Mouse (Mus musculus) embryonic facial prominence, embryonic 10.5 days (tissue): ENCODE measurements around the gene Pcgf1. TPM values are rescaled to one million over a fixed set of nuclear protein-coding genes. Genes with fewer than 3 reads are reported as not detected.
A peak's percentile ranks its signal among the peaks of the same experiment; 100 is the strongest.

Experiments used
- DNase-seq: peaks from one replicate; pipeline ENCODE4 v3.0.0-alpha.2; 2017; ENCODE audit warnings: low spot score
- H3K27ac ChIP-seq: fragments of 300-500 bp; sonication (generic); replicated peaks from 2 replicates; pipeline ENCODE4 v1.5.1; 2016; ENCODE audit warnings: mild to moderate bottlenecking
- H3K27me3 ChIP-seq: fragments of 300-500 bp; sonication (generic); replicated peaks from 2 replicates; pipeline ENCODE4 v1.6.1; 2016; ENCODE audit warnings: low read depth, mild to moderate bottlenecking; ENCODE audit not compliant: poor library complexity, severe bottlenecking
- H3K36me3 ChIP-seq: fragments of 300-500 bp; sonication (generic); replicated peaks from 2 replicates; pipeline ENCODE4 v1.6.1; 2016; ENCODE audit warnings: mild to moderate bottlenecking, moderate library complexity
- H3K4me1 ChIP-seq: fragments of 300-500 bp; sonication (generic); 2 replicates; pipeline ENCODE4 v1.6.1; 2016
- H3K4me3 ChIP-seq: fragments of 300-500 bp; sonication (generic); 2 replicates; pipeline ENCODE4 v1.5.1; 2016; ENCODE audit warnings: mild to moderate bottlenecking, moderate library complexity
- H3K9me3 ChIP-seq: fragments of 300-500 bp; sonication (generic); 2 replicates; pipeline ENCODE4 v1.6.1; 2016; ENCODE audit warnings: mild to moderate bottlenecking
- WGBS: fragments of 180-500 bp; shearing (Covaris S2); methylation state at CpG from one replicate; pipeline ENCODE4 v1.1.7; 2016; 5-methylcytosine and 5-hydroxymethylcytosine counted together
- microRNA counts: library from miRNA; unstranded; fragments of <30 nt; microRNA quantifications from one replicate; lab custom pipeline; 2017
- microRNA-seq: library from miRNA; unstranded; fragments of <30 nt; microRNA quantifications from one replicate; pipeline ENCODE4, GENCODE M21; 2017
- polyA plus RNA-seq: library from polyadenylated mRNA; unstranded; fragments of >200 nt; fragmentation: Nextera tagmentation; extraction: Ambion mirVana; gene quantifications from 2 replicates; pipeline ENCODE4 v1.2.1, GENCODE M21; 2016

Pcgf1 gene
- polyA plus RNA-seq, 1 experiment from 2014 or later, result 49.5 TPM

DNA sequence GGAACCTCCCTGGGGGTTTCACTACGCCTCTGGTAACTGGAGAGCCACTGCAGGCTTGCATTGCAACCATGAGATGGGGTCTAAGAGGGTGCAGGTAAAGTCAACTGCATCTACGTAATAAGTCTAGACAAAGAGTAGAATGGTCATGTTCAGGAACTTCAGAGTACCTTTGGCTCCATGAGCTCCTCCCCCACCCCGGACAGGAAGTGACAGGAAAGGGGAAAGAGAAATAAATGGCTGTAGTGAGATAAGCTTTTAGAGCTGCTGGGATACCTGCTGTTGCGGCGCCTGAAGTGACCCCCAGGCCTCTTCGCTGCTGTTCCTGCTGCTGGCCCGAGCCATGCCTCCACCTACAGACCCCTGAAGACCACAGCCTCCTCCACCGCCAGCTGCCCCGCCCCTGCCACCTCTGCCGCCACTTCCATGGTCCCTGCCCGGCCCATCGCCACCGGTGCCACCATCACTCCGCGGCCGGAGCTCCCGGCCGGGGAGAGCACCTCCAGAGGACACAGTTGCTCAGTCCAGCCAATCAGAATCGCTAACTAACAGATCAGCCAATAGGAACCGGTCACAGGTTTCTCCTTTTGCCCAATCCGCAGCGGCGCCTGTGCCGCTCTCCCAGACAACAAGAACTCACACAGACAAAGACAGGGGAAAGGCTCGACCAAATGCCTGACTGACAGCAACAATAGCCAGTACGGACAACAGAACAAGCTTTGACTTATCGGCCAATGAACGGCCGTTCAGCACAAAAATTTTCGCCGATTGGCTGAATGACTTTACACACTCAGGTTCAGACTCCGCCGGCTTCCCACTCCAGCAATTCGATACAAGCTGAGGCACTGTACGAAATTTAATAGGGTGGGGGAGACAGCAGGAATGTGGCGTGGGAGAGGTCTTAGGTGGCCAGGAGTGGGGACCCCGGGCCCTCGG lies 43.5 kb downstream of the Pcgf1 start, which contains the start of gene Wbp1:
TSS of gene Wbp1 (minus strand) at position 630 of the 933 bp plus-strand sequence.
- H3K27me3 ChIP-seq, result no peaks in the 10 kb centered on the region
- H3K4me1 ChIP-seq, result peaks cover 81% of the 10 kb centered on the region
- peak; percentile 96 for DNase-seq
- H3K36me3 ChIP-seq, result peaks cover 41% of the 10 kb centered on the region
- peak within 1 kb of the TSS; percentile 83 for H3K4me3 ChIP-seq
- H3K9me3 ChIP-seq, result no peaks in the 10 kb centered on the region
- peak within 1 kb of the TSS; percentile 99 for H3K27ac ChIP-seq
- WGBS, result under 1% methylated on average over 38 of the region's 38 CpGs

DNA sequence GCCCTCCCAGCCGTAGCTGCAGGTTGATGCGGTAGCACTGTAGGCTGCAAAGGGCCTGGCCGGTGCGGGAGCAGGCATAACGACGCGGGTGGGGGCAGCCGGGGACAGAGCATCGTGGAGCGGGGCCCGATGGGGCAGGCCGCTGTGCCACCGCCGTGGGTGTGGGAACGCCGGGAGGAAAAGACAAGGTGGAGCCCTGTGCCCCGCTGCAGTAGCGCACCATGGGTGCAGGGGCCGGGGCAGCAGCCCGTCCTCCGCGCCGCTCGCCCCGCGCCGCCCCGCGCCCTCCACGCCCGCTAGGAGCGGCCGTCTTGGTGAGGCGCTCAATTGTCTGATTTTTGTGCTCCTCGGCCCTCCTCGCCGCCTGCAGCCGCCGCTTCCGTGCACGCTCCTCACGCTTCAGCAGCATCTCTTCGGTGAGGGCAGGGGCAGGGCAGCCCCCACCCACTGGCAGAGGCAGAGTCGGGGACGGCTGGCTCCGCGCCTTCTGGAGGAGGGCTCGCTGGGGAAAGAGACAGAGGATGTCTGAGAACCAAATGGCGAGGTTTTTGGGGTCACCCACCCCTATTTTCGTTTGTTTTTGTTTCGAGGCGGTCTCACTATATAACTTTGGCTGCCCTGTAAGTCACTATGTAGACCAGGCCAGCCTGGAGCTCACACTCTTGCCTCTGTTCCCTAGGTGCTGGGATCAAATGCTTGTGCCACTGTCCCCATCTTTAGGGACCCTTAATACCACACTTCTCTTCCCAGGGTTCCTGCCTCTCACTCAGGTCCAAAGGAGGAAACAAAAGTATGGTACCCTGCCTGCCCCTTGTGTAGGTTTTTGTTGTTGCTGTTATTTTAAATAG lies 44.4 kb downstream of the Pcgf1 start:
- 2% methylated on average over 52 of the region's 52 CpGs for WGBS
- DNase-seq, result no peak
- no peaks in the 10 kb centered on the region for H3K9me3 ChIP-seq
- peak overlapping the region; percentile 83 for H3K4me3 ChIP-seq
- peaks cover 34% of the 10 kb centered on the region for H3K36me3 ChIP-seq
- H3K27me3 ChIP-seq, result no peaks in the 10 kb centered on the region
- peak overlapping the region; percentile 99 for H3K27ac ChIP-seq
- peaks cover 72% of the 10 kb centered on the region for H3K4me1 ChIP-seq

DNA sequence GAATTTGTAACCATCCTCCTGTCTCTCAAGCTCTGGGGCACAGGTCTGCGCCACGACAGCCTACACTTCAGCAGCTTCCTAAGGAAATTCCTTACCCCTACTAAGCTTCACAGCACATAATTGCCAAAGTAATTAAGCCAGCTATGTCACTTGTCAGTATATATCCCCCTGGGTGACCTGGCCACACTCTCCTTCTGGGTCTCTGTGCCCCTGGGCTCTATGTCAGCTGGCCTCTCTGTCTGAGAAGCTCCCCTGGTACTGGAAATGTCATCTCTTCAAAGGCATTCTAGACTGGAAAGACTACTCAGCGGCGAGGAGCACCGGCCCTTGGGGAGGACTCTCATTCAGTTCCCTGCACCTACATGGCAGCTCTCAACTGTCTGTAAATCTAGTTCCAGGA lies 45.3 kb downstream of the Pcgf1 start:
- WGBS, result 79% methylated on average over 5 of the region's 5 CpGs
- H3K27me3 ChIP-seq, result no peaks in the 10 kb centered on the region
- peaks cover 26% of the 10 kb centered on the region for H3K36me3 ChIP-seq
- peak overlapping the region; percentile 99; the same call in 1 of the 2 replicates for H3K27ac ChIP-seq
- H3K9me3 ChIP-seq, result no peaks in the 10 kb centered on the region
- peaks cover 63% of the 10 kb centered on the region for H3K4me1 ChIP-seq
- DNase-seq, result no peak
- peak overlapping the region; percentile 83 for H3K4me3 ChIP-seq

DNA sequence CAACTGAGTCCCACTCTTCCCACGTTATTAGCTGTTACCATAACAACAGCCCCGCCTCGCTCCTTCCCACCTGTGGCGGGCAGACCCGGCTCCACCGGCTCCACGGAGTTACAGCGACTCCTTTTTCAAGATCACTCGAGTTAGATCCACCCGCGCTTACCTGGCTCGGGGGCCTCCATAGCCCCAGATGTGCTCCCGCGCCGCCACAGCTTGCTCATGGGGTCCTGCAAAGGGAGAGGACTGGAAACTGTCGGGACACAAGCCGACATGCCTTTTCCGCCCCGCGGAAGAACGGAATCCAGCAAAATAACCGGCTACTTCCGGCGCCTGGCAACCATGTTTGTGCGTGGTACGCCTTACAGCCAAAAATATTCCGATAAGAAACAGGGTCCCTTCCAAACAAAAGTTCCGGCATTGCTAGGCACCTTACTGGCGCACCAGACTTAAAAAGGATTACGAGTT lies 47.2 kb downstream of the Pcgf1 start:
- WGBS, result under 1% methylated on average over 30 of the region's 30 CpGs
- H3K4me3 ChIP-seq, result peak overlapping the region; percentile 83
- peaks cover 47% of the 10 kb centered on the region for H3K4me1 ChIP-seq
- H3K36me3 ChIP-seq, result peaks cover 6% of the 10 kb centered on the region
- no peaks in the 10 kb centered on the region for H3K27me3 ChIP-seq
- peak; percentile 93 for DNase-seq
- H3K27ac ChIP-seq, result peak overlapping the region; percentile 88
- no peaks in the 10 kb centered on the region for H3K9me3 ChIP-seq

DNA sequence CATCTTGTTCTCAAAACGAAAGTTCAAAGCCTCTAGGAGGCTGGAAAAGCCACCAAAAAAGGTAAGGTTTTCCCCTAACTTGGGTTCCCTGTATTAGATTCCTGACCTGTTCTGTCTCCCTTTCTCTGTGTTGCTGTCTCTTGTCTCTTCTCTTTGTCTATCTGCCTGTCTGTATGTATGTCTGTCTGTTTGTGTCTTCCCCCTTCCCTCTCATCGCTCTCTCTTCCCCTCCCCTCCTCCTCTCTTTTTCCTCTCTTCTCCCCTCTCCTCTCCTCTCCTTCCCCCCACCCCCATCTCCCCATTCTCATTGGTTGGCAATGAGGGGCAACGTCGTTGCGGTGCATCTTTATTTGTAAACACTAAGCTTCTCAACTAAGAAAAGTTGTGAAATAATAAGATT lies 47.7 kb downstream of the Pcgf1 start, which contains the start of gene Ino80b:
TSS of gene Ino80b (minus strand) at position 101 of the 400 bp plus-strand sequence.
- DNase-seq, result no peak
- Histone ChIP-seq H3K4me1 (peaks cover 42% of the 10 kb centered on the region), H3K9me3 (no peaks in the 10 kb centered on the region), H3K27ac (peak within 1 kb of the TSS; percentile 88), H3K36me3 (0 out of 2 replicates have a peak, but pooled peaks cover 3% of the 10 kb centered on the region), H3K4me3 (peak within 1 kb of the TSS; percentile 83), H3K27me3 (no peaks in the 10 kb centered on the region)
- WGBS, result 28% methylated on average over 5 of the region's 5 CpGs

DNA sequence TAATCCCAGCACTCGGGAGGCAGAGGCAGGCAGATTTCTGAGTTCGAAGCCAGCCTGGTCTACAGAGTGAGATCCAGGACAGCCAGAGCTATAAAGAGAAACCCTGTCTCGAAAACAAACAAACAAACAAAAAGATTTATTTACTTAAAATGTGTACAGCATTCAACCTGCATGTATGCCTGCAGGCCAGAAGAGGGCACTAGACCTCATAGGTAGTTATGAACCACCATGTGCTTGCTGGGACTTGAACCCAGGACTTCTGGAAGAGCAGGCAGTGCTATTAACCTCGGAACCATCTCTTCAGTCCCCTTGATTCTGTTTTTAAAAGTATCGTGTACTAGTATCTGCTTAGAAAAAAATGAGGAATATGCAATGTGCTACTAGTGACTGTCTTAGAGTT lies 49.8 kb downstream of the Pcgf1 start:
- H3K27me3 ChIP-seq, result no peaks in the 10 kb centered on the region
- no peaks in the 10 kb centered on the region for H3K9me3 ChIP-seq
- 96% methylated on average over 5 of the region's 5 CpGs for WGBS
- no peak overlapping the region for H3K27ac ChIP-seq
- H3K4me3 ChIP-seq, result no peak overlapping the region
- DNase-seq, result no peak
- 0 out of 2 replicates have a peak, but pooled peaks cover 3% of the 10 kb centered on the region for H3K36me3 ChIP-seq
- peaks cover 29% of the 10 kb centered on the region for H3K4me1 ChIP-seq

MicroRNAs encoded within 50 kb of the gene (microRNA counts, 519-probe panel; counts per million panel counts)
- 188 counts per million, percentile 57 among the panel's probes with 10 or more counts for microRNA mmu-miR-3470a+mmu-miR-3470b (lab: Ali Mortazavi, UCI)

Small RNA genes lying within 50 kb of the gene (microRNA-seq; reads per million reads assigned to microRNA genes)
- gene Mir3470a (not detected), gene Mir7040 (not detected)

Other genes with a start within 250 kb of the Pcgf1 start
- 1.4 and 2.1 TPM in 2 replicates for gene Sema4f, start 138.1 kb upstream of the Pcgf1 start, polyA plus RNA-seq
- 0.31 and 0.56 TPM in 2 replicates for gene M1ap, start 131.0 kb upstream of the Pcgf1 start, polyA plus RNA-seq
- gene Dok1, start 44.4 kb upstream of the Pcgf1 start, polyA plus RNA-seq, result 11.1 and 12.2 TPM in 2 replicates
- 11.4 and 11.6 TPM in 2 replicates for gene Loxl3, start 43.7 kb upstream of the Pcgf1 start, polyA plus RNA-seq
- 148 and 172 TPM in 2 replicates for gene Aup1, start 23.3 kb upstream of the Pcgf1 start, polyA plus RNA-seq
- 83.5 and 90.0 TPM in 2 replicates for gene Htra2, start 22.6 kb upstream of the Pcgf1 start, polyA plus RNA-seq
- gene Dqx1, start 20.0 kb upstream of the Pcgf1 start, polyA plus RNA-seq, result 1.8 and 2.8 TPM in 2 replicates
- gene Tlx2, start 7.6 kb upstream of the Pcgf1 start, polyA plus RNA-seq, result 8.4 and 10.4 TPM in 2 replicates
- gene Lbx2, start 8.5 kb downstream of the Pcgf1 start, polyA plus RNA-seq, result 0.45 and 0.59 TPM in 2 replicates
- gene Ccdc142, start 23.7 kb downstream of the Pcgf1 start, polyA plus RNA-seq, result 2.4 and 2.8 TPM in 2 replicates
- gene Gm42688, start 23.7 kb downstream of the Pcgf1 start, polyA plus RNA-seq, result 1.8 and 2.1 TPM in 2 replicates
- gene Mrpl53, start 31.2 kb downstream of the Pcgf1 start, polyA plus RNA-seq, result 144 and 145 TPM in 2 replicates
- 41.0 and 44.1 TPM in 2 replicates for gene Mogs, start 37.6 kb downstream of the Pcgf1 start, polyA plus RNA-seq
- gene Wbp1, start 43.7 kb downstream of the Pcgf1 start, polyA plus RNA-seq, result 147 and 172 TPM in 2 replicates
- 18.6 and 20.2 TPM in 2 replicates for gene Ino80b, start 47.6 kb downstream of the Pcgf1 start, polyA plus RNA-seq
- 38.2 and 39.0 TPM in 2 replicates for gene Rtkn, start 57.6 kb downstream of the Pcgf1 start, polyA plus RNA-seq
- 10.2 and 11.2 TPM in 2 replicates for gene Wdr54, start 78.5 kb downstream of the Pcgf1 start, polyA plus RNA-seq
- gene 1700003E16Rik, start 78.5 kb downstream of the Pcgf1 start, polyA plus RNA-seq, result 1.3 and 2.1 TPM in 2 replicates
- 112 and 116 TPM in 2 replicates for gene Dctn1, start 88.1 kb downstream of the Pcgf1 start, polyA plus RNA-seq
- gene Slc4a5, start 142.0 kb downstream of the Pcgf1 start, polyA plus RNA-seq, result 0.70 and 0.97 TPM in 2 replicates
- gene Mthfd2, start 248.0 kb downstream of the Pcgf1 start, polyA plus RNA-seq, result 62.6 and 71.5 TPM in 2 replicates
- gene Mob1a, start 248.1 kb downstream of the Pcgf1 start, polyA plus RNA-seq, result 60.2 and 62.4 TPM in 2 replicates